Mouse (Mus musculus): ENCODE results near the gene Olfr646.

The Olfr646 gene

GRCm38 (mm10) chr7:104104757-104104972 is at the start of gene Olfr646:
TSS of gene Olfr646 (plus strand) at chr7:104104873.
- DNase-seq = no peak

DNA sequence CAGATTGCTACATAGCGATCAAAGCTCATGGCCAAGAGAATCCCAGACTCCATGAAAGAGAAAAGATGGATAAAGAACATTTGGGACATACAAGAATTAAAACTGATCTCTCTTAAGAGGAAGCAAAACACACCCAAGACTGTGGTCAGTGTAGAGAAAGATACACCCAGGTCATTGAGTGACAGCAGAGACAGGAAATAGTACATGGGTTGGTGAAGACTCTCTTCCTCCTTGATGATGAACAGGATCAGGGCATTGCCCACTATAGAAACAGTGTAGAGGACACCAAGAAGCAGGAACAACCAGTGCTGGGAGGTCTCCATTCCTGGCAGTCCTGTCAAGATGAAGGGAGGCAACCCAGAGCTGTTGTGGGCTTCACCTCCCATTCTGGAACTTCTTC is 45.5 kb upstream of the Olfr646 start:
- DNase-seq = no peak

DNA sequence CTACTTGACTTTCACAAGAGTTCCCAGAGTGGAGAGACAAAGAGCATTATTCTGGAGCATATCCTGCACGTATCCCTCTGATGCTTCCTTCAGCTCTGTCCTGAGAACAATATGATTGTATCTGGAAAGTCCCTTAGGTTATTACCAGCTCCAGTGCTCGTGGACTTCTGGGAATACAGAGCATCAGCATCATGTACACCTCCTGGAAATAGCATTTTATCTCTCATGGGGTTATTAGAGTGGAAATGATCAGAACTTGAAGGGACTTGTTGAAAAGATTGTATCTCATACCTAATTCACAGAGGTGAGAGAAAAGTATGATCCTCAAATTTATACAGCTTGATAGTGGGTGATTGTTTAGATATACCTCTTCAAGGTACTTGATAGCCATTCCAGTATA is 43.3 kb upstream of the Olfr646 start, which contains the start of gene 4930516K23Rik:
TSS of gene 4930516K23Rik (minus strand) at position 101 of the 400 bp plus-strand sequence.
- no peak for DNase-seq

DNA sequence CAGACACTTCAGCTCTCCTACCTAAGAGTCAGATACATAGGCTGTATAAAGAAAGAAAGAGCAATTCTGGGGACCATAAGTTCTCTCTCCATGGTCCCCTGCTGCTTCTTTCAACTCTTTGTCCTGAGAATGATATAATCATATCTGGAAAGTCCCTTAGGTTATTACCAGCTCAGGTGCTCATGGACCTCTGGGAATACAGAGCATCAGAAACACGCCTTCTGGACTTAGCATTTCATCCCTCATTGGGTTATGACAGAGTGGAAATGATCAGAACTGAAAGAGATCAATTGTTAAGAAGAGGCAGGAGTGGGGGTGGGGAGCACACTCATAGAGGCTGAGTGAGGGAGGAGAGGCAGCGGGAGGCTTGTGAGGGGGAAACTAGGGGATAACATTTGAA is 32.9 kb upstream of the Olfr646 start, which contains the start of gene Olfr644:
TSS of gene Olfr644 (minus strand) at position 101 of the 400 bp plus-strand sequence.
- no peak for DNase-seq

- no peak for DNase-seq
These were observed 19.3 kb upstream of the Olfr646 start, which contains the start of gene Olfr645 for GRCm38 (mm10) chr7:104085365-104085764. TSS of gene Olfr645 (minus strand) at chr7:104085465.

DNA sequence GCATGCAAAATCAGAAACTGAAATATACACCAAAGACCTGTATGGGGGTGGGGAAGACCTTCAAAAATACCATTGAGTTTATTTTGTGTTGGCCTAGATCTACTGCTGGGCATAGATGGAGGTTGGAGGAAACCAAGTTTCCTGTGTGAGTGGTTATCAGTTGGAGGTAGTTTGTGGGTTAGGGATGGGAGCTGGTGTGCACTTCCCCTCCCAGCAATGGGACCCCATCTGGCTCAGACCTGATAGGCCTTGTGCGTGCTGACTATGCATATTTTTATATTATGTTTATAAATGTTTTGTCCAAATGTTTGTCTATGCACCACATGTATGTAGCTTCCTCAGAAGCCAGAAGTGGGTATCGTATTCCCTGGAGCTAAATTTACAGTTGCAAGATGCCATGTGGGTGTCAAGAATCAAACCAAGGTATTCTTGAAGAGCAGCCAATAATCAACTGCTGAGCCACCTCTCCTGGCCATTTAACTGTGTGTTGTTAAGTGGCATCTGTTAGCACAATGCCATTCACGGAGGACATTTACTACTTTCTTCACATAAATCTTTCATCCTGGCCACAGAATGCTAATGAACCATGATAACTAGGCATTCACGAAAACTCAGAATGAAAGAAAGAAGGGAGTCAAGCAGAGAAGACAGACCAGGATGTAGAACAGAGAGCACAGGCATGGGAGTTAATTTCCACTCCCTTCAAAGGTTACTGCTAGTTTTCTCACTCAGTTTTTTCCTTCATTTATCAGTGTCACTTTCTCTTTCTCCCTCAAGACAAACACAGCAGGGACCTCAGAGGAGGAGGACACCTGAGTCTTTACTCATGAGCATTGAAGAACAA is 538 bp upstream of the Olfr646 start:
- no peak for DNase-seq

DNA sequence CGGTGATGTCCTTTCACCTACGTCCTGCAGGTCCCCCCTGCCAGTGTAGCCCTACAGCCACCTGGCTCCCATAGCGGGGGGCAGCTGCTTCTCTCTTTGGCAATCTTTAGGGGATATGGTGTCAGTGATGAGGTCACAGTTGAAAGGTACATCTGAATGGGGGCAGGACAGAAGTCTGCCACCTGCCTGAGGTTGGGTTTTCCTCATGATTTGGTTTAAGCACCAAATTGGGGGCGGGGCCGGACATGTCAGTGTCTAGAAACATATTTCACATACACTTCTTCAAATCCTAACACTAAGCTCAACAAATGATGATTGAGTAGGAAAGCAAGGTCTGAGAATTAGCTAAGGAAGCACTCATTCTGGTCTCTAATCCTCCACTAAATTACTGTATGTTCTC is 25.1 kb downstream of the Olfr646 start, which contains the start of gene Ubqln5:
TSS of gene Ubqln5 (minus strand) at position 101 of the 400 bp plus-strand sequence.
- DNase-seq = no peak

GRCm38 (mm10) chr7:104137305-104137704 is 32.6 kb downstream of the Olfr646 start, which contains the start of gene Olfr643:
TSS of gene Olfr643 (minus strand) at chr7:104137405.
- DNase-seq = no peak

DNA sequence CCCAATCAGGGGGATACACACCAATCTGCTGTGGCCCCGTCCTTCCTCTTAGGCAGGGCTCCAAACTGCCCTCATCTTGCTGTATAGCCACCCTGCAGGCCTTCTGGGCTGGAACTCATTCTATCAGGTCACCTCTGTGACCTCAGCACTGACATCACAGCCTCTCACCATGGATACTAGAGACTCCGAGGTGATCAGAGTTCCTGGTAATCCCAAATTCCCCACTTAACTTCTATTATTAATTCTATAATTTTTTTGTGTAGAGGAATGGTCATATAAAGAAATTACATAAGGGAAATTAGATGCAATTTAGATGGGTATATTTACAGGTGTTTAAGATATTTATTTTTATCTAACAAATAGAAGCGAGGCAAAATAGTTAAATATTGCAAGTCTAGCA is 38.5 kb downstream of the Olfr646 start, which contains the start of gene Ubqln3:
TSS of gene Ubqln3 (minus strand) at position 101 of the 400 bp plus-strand sequence.
- DNase-seq = no peak

DNA sequence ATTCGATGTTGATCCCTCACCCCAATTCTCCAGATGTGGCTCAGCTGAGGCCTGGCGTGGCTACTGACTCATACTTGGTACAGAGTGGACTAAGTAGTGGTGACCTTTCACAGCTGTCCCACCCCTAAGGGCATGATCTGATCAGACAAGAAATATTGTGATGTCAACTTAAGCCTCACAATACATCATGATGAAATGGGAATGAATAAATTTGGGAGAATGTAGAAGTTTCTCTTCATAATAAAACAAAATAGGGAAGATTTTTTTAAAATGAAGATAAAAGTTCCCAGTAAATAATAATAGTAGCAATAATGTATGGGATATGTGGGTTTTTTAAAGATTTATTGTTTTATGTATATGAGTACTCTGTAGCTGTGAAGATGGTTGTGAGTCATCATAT is 45.8 kb downstream of the Olfr646 start, which contains the start of gene Ubqlnl:
TSS of gene Ubqlnl (minus strand) at position 101 of the 400 bp plus-strand sequence.
- DNase-seq = no peak

Data from lung, adult 18-20 months (tissue).